Mouse (Mus musculus) layer of hippocampus, postnatal 36 days (tissue): ENCODE measurements around the gene Iqschfp. TPM values are rescaled to one million over a fixed set of nuclear protein-coding genes. Genes with fewer than 3 reads are reported as not detected.

Experiments used
- DNase-seq, 2 experiments: peaks; one replicate each; pipeline ENCODE4 v3.0.0; 2022
- total RNA-seq, 2 experiments: library from RNA; stranded (reverse); gene quantifications; 2 replicates each; pipeline ENCODE4 v1.2.3; 2021

Iqschfp gene
- total RNA-seq, 2 experiments from 2014 or later = 12.1 to 14.3 TPM

GRCm38 (mm10) chr3:68221452-68221851 is 329.4 kb downstream of the Iqschfp start:
- no peak for DNase-seq

GRCm38 (mm10) chr3:68239887-68240286 is 347.9 kb downstream of the Iqschfp start:
- DNase-seq = no peak

GRCm38 (mm10) chr3:68243239-68243638 is 351.2 kb downstream of the Iqschfp start:
- no peak for DNase-seq

GRCm38 (mm10) chr3:68246154-68246553 is 354.1 kb downstream of the Iqschfp start:
- no peak for DNase-seq

- peak; percentile 33 to 42 for DNase-seq
Observed at GRCm38 (mm10) chr3:68250589-68250988, 358.6 kb downstream of the Iqschfp start.

GRCm38 (mm10) chr3:68252335-68252734 is 360.3 kb downstream of the Iqschfp start:
- no peak for DNase-seq

GRCm38 (mm10) chr3:68262304-68262703 is 370.3 kb downstream of the Iqschfp start:
- no peak for DNase-seq

- peak in 1 of 2 experiments; percentile 13 for DNase-seq
Observed at GRCm38 (mm10) chr3:68267905-68268304, 375.9 kb downstream of the Iqschfp start.

- DNase-seq = no peak
Observed at GRCm38 (mm10) chr3:68269251-68269650, 377.2 kb downstream of the Iqschfp start.

- DNase-seq = no peak
Observed at GRCm38 (mm10) chr3:68270246-68270645, 378.2 kb downstream of the Iqschfp start.

GRCm38 (mm10) chr3:68271457-68271856 is 379.4 kb downstream of the Iqschfp start:
- DNase-seq = no peak

- no peak for DNase-seq
Observed at GRCm38 (mm10) chr3:68271881-68272280, 379.8 kb downstream of the Iqschfp start.

- DNase-seq = no peak
Observed at GRCm38 (mm10) chr3:68282844-68283594, 391.0 kb downstream of the Iqschfp start.

- DNase-seq = peak; percentile 12 to 33
Observed at GRCm38 (mm10) chr3:68283595-68283991, 391.6 kb downstream of the Iqschfp start.

GRCm38 (mm10) chr3:68284500-68284899 is 392.5 kb downstream of the Iqschfp start:
- no peak for DNase-seq

GRCm38 (mm10) chr3:68296752-68297151 is 404.7 kb downstream of the Iqschfp start:
- no peak for DNase-seq

GRCm38 (mm10) chr3:68305647-68306046 is 413.6 kb downstream of the Iqschfp start:
- DNase-seq = no peak

GRCm38 (mm10) chr3:68306726-68307125 is 414.7 kb downstream of the Iqschfp start:
- DNase-seq = no peak

GRCm38 (mm10) chr3:68325575-68325974 is 433.5 kb downstream of the Iqschfp start:
- no peak for DNase-seq

- no peak for DNase-seq
Observed at GRCm38 (mm10) chr3:68332515-68332914, 440.5 kb downstream of the Iqschfp start.

GRCm38 (mm10) chr3:68335501-68335900 is 443.5 kb downstream of the Iqschfp start:
- no peak for DNase-seq

- no peak for DNase-seq
Observed at GRCm38 (mm10) chr3:68350624-68351023, 458.6 kb downstream of the Iqschfp start.

GRCm38 (mm10) chr3:68351461-68351860 is 459.4 kb downstream of the Iqschfp start:
- DNase-seq = no peak

GRCm38 (mm10) chr3:68352961-68353360 is 460.9 kb downstream of the Iqschfp start:
- no peak for DNase-seq

GRCm38 (mm10) chr3:68353492-68353891 is 461.5 kb downstream of the Iqschfp start:
- no peak for DNase-seq
